Mouse (Mus musculus): Measurements from ENCODE around the gene Zswim7. TPM values are rescaled to one million over a fixed set of nuclear protein-coding genes. Genes with fewer than 3 reads are reported as not detected.

The Zswim7 gene
- polyA plus RNA-seq, 1 experiment from 2014 or later: 17.1 TPM

DNA sequence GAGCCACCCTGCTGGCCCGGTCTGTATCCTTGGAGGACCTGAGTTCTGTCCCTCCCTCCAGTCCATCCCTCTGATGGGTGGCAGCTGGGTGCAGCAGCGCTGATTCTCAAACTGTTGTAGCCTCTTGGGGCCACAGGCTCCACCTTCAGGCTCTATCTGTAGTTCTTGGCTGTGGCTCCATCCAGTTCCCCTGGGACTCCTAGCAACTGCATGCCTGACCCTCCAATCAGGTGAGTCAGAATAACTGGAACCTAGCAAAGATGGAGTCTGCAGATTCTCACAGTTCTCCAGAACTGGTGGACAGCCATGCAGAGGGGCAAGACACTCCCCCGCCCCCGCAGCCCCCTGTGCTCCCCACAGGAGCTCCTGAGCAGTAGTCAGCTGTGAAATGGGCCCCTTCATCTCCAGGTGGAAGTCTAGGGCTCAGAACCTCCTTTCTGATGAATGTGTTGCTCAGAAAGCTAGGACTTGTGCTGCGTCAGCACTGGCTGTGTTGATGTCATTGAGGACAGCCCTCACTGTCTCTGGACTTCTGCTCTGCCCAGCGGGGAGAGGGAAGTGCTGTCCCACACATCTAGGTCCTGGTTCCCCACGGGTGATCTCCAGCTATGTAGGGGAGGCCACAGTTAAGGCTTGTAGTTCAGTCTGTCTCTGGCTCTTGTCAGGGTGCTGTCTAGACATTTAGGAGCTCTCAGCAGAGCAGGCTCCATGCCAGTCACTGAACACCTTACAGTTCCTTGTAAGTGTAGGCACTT is 60.2 kb downstream of the Zswim7 start:
- H3K27me3 ChIP-seq (replicated peaks): no peaks in the 10 kb centered on the region
- H3K4me2 ChIP-seq: no peak overlapping the region
- H3K4me3 ChIP-seq: no peak overlapping the region
- peak overlapping the region; percentile 60; the same call in 1 of the 2 replicates for H3K27ac ChIP-seq (replicated peaks)
- H3K36me3 ChIP-seq: no peaks in the 10 kb centered on the region
- ATAC-seq (ENCODE audit: extremely low read depth, insufficient number of reproducible peaks, low FRiP score, low TSS enrichment): no peak
- peaks cover 38% of the 10 kb centered on the region for H3K4me1 ChIP-seq
- H3K9ac ChIP-seq: no peak overlapping the region
- no peaks in the 10 kb centered on the region for H3K9me3 ChIP-seq
- 54% methylated on average over 7 of the region's 7 CpGs for WGBS

DNA sequence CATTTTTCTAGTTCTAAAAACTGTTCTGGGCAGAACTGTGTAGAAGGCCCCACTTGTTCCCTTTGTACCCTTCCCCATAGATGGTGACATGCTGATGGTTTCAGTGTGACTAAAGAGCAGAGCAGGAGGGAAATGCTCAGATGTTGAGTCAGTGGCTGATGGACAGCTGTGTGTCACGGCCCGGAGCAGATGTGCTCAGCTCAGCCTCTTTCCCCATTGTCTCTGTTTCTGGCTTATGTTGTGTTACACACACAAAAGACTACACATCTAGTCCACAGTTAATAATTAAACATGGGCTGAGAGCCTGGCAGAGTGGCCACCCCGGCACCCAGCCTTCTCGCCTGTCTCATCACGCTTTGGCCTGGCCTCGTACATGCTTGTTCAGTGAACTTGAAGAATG is 63.4 kb downstream of the Zswim7 start:
- Histone ChIP-seq H3K4me1 (peaks cover 21% of the 10 kb centered on the region), H3K36me3 (no peaks in the 10 kb centered on the region), H3K4me2 (no peak overlapping the region), H3K9me3 (no peaks in the 10 kb centered on the region), H3K9ac (no peak overlapping the region), H3K27ac (replicated peaks) (no peak overlapping the region), H3K27me3 (replicated peaks) (no peaks in the 10 kb centered on the region), H3K4me3 (no peak overlapping the region)
- WGBS: 80% methylated on average over 6 of the region's 6 CpGs
- ATAC-seq (ENCODE audit: extremely low read depth, insufficient number of reproducible peaks, low FRiP score, low TSS enrichment): no peak

Other genes with a start within 250 kb of the Zswim7 start
- 1.4 and 2.0 TPM in 2 replicates for gene Adora2b, start 32.4 kb downstream of the Zswim7 start, polyA plus RNA-seq (2015; fragmentation: Nextera tagmentation; extraction: Ambion mirVana)
- gene Ttc19, start 98 bp upstream of the Zswim7 start, polyA plus RNA-seq (2015; fragmentation: Nextera tagmentation; extraction: Ambion mirVana): 16.6 and 17.6 TPM in 2 replicates
- 8.5 TPM in 2 replicates for gene Pigl, start 177.1 kb upstream of the Zswim7 start, polyA plus RNA-seq (2015; fragmentation: Nextera tagmentation; extraction: Ambion mirVana)
- gene Ncor1, start 177.2 kb upstream of the Zswim7 start, polyA plus RNA-seq (2015; fragmentation: Nextera tagmentation; extraction: Ambion mirVana): 101 and 107 TPM in 2 replicates